Mouse (Mus musculus) midbrain, embryonic 10.5 days (tissue): ENCODE measurements around the gene Parp9. TPM values are rescaled to one million over a fixed set of nuclear protein-coding genes. Genes with fewer than 3 reads are reported as not detected.
"Not testable (repeated sequence)": the region's sequence is repeated elsewhere in the genome, so short reads cannot be mapped to it uniquely, and the experiment has no call there.

Experiments
- DNase-seq: peaks from one replicate; pipeline ENCODE4 v3.0.0-alpha.2; 2017; ENCODE audit warnings: low spot score
- H3K27ac ChIP-seq: fragments of 300-500 bp; sonication (generic); replicated peaks from 2 replicates; pipeline ENCODE4 v1.5.1; 2016; ENCODE audit warnings: mild to moderate bottlenecking
- H3K27me3 ChIP-seq: fragments of 300-500 bp; sonication (generic); 2 replicates; pipeline ENCODE4 v1.6.1; 2016; ENCODE audit warnings: low read depth, mild to moderate bottlenecking; ENCODE audit not compliant: poor library complexity, severe bottlenecking
- H3K36me3 ChIP-seq: fragments of 300-500 bp; sonication (generic); 2 replicates; pipeline ENCODE4 v1.6.1; 2016; ENCODE audit warnings: mild to moderate bottlenecking, moderate library complexity
- H3K4me1 ChIP-seq: fragments of 300-500 bp; sonication (generic); 2 replicates; pipeline ENCODE4 v1.6.1; 2016
- H3K4me3 ChIP-seq: fragments of 300-500 bp; sonication (generic); 2 replicates; pipeline ENCODE4 v1.5.1; 2016; ENCODE audit warnings: mild to moderate bottlenecking, moderate library complexity
- H3K9me3 ChIP-seq: fragments of 300-500 bp; sonication (generic); replicated peaks from 2 replicates; pipeline ENCODE4 v1.6.1; 2016; ENCODE audit warnings: mild to moderate bottlenecking
- WGBS: fragments of 180-500 bp; shearing (Covaris S2); methylation state at CpG from one replicate; pipeline ENCODE4 v1.1.7; 2016; 5-methylcytosine and 5-hydroxymethylcytosine counted together
- polyA plus RNA-seq: library from polyadenylated mRNA; unstranded; fragments of >200 nt; fragmentation: Nextera tagmentation; extraction: Ambion mirVana; gene quantifications from 2 replicates; pipeline ENCODE4 v1.2.1, GENCODE M21; 2016

Parp9 gene
- polyA plus RNA-seq = 2.1 and 2.3 TPM in 2 replicates

GRCm38 (mm10) chr16:35938211-35939151 is at the start of gene Parp9, which contains the start of gene Dtx3l:
TSS of gene Parp9 (plus strand) at chr16:35938470.
TSS of gene Dtx3l (minus strand) at chr16:35939151.
- Histone ChIP-seq H3K27me3 (peaks cover 31% of the 10 kb centered on the region), H3K4me3 (peak within 1 kb of the TSS; percentile 75), H3K27ac (peak within 1 kb of the TSS; percentile 84), H3K9me3 (no peaks in the 10 kb centered on the region), H3K4me1 (peaks cover 15% of the 10 kb centered on the region), H3K36me3 (no peaks in the 10 kb centered on the region)
- WGBS = 2% methylated on average over 52 of the region's 52 CpGs
- peak; percentile 65 for DNase-seq

GRCm38 (mm10) chr16:35888910-35889309 is 49.4 kb upstream of the Parp9 start:
- Histone ChIP-seq H3K9me3 (no peaks in the 10 kb centered on the region), H3K27ac (no peak overlapping the region), H3K27me3 (no peaks in the 10 kb centered on the region), H3K4me1 (no peaks in the 10 kb centered on the region), H3K4me3 (no peak overlapping the region), H3K36me3 (no peaks in the 10 kb centered on the region)
- 95% methylated on average over 5 of the region's 5 CpGs for WGBS
- no peak for DNase-seq

- no peak overlapping the region for H3K4me3 ChIP-seq
- H3K36me3 ChIP-seq = no peaks in the 10 kb centered on the region
- no peaks in the 10 kb centered on the region for H3K27me3 ChIP-seq
- no peak for DNase-seq
- WGBS = 74% methylated on average over 3 of the region's 3 CpGs
- no peak overlapping the region for H3K27ac ChIP-seq
- H3K4me1 ChIP-seq = no peaks in the 10 kb centered on the region
- H3K9me3 ChIP-seq = no peaks in the 10 kb centered on the region
Measured at GRCm38 (mm10) chr16:35890645-35891044, 47.6 kb upstream of the Parp9 start.

GRCm38 (mm10) chr16:35891603-35892002 is 46.7 kb upstream of the Parp9 start:
- not testable (repeated sequence) for H3K27ac ChIP-seq, H3K27me3 ChIP-seq, H3K9me3 ChIP-seq, H3K4me3 ChIP-seq, H3K4me1 ChIP-seq, DNase-seq, H3K36me3 ChIP-seq
- 86% methylated on average over 5 of the region's 5 CpGs for WGBS

GRCm38 (mm10) chr16:35894997-35895396 is 43.3 kb upstream of the Parp9 start:
- Histone ChIP-seq H3K27me3 (no peaks in the 10 kb centered on the region), H3K9me3 (no peaks in the 10 kb centered on the region), H3K4me1 (no peaks in the 10 kb centered on the region), H3K27ac (no peak overlapping the region), H3K36me3 (no peaks in the 10 kb centered on the region), H3K4me3 (no peak overlapping the region)
- DNase-seq = no peak
- WGBS = 82% methylated on average over 6 of the region's 6 CpGs

- Histone ChIP-seq H3K4me3 (no peak overlapping the region), H3K36me3 (no peaks in the 10 kb centered on the region), H3K27me3 (no peaks in the 10 kb centered on the region), H3K4me1 (no peaks in the 10 kb centered on the region), H3K27ac (no peak overlapping the region), H3K9me3 (no peaks in the 10 kb centered on the region)
- WGBS = 91% methylated on average over 3 of the region's 3 CpGs
- no peak for DNase-seq
Measured at GRCm38 (mm10) chr16:35900541-35900940, 37.7 kb upstream of the Parp9 start.

- 88% methylated on average over 6 of the region's 6 CpGs for WGBS
- H3K4me1 ChIP-seq = no peaks in the 10 kb centered on the region
Measured at GRCm38 (mm10) chr16:35903014-35903640, 35.1 kb upstream of the Parp9 start.

GRCm38 (mm10) chr16:35904121-35904736 is 34.0 kb upstream of the Parp9 start:
- 73% methylated on average over 4 of the region's 4 CpGs for WGBS
- no peaks in the 10 kb centered on the region for H3K9me3 ChIP-seq
- no peak for DNase-seq

More at GRCm38 (mm10) chr16:35903014-35903640, 35.1 kb upstream of the Parp9 start:
- Histone ChIP-seq H3K9me3 (no peaks in the 10 kb centered on the region), H3K27me3 (no peaks in the 10 kb centered on the region), H3K27ac (no peak overlapping the region), H3K36me3 (no peaks in the 10 kb centered on the region), H3K4me3 (no peak overlapping the region)
- DNase-seq = no peak

GRCm38 (mm10) chr16:35905355-35905754 is 32.9 kb upstream of the Parp9 start:
- H3K27me3 ChIP-seq = no peaks in the 10 kb centered on the region

More at GRCm38 (mm10) chr16:35904121-35904736, 34.0 kb upstream of the Parp9 start:
- H3K4me1 ChIP-seq = no peaks in the 10 kb centered on the region
- H3K27ac ChIP-seq = no peak overlapping the region
- H3K36me3 ChIP-seq = no peaks in the 10 kb centered on the region
- H3K27me3 ChIP-seq = no peaks in the 10 kb centered on the region
- H3K4me3 ChIP-seq = no peak overlapping the region

GRCm38 (mm10) chr16:35905819-35906485 is 32.3 kb upstream of the Parp9 start:
- Histone ChIP-seq H3K9me3 (0 out of 2 replicates have a peak, but pooled peaks cover 4% of the 10 kb centered on the region), H3K4me3 (no peak overlapping the region), H3K27me3 (no peaks in the 10 kb centered on the region), H3K27ac (no peak overlapping the region), H3K36me3 (no peaks in the 10 kb centered on the region), H3K4me1 (no peaks in the 10 kb centered on the region)
- WGBS = 84% methylated on average over 6 of the region's 6 CpGs
- DNase-seq = no peak

More at GRCm38 (mm10) chr16:35905355-35905754, 32.9 kb upstream of the Parp9 start:
- no peaks in the 10 kb centered on the region for H3K36me3 ChIP-seq
- no peak overlapping the region for H3K27ac ChIP-seq
- no peaks in the 10 kb centered on the region for H3K4me1 ChIP-seq
- 93% methylated on average over 3 of the region's 3 CpGs for WGBS
- H3K9me3 ChIP-seq = 0 out of 2 replicates have a peak, but pooled peaks cover 4% of the 10 kb centered on the region
- no peak for DNase-seq
- no peak overlapping the region for H3K4me3 ChIP-seq

GRCm38 (mm10) chr16:35906887-35907286 is 31.4 kb upstream of the Parp9 start:
- H3K4me3 ChIP-seq = no peak overlapping the region
- 92% methylated on average over 7 of the region's 7 CpGs for WGBS
- 0 out of 2 replicates have a peak, but pooled peaks cover 4% of the 10 kb centered on the region for H3K9me3 ChIP-seq
- no peak for DNase-seq
- no peaks in the 10 kb centered on the region for H3K27me3 ChIP-seq
- H3K36me3 ChIP-seq = no peaks in the 10 kb centered on the region
- no peak overlapping the region for H3K27ac ChIP-seq
- no peaks in the 10 kb centered on the region for H3K4me1 ChIP-seq
